8 mouse cellular contexts compared by ENCODE assay signal in genomic region chr13:100730153-100730860, GRCm38 (mm10). TPM values are rescaled to one million over a fixed set of nuclear protein-coding genes. Genes with fewer than 3 reads are reported as not detected.
DNase-seq lines count a peak whose midpoint lies in the region; ATAC-seq and TF ChIP-seq lines count a peak whose summit lies in the region.

No protein-coding gene starts in this region.

- no peak for TF ChIP-seq POLR2A in olfactory bulb, adult 2 months (IDR thresholded peaks at IDR 0.05; ENCODE audit: insufficient read depth, low read depth, low read length)

- no peaks in the 10 kb centered on the region for H3K9me3 ChIP-seq in embryonic facial prominence, embryonic 10.5 days
- no peaks in the 10 kb centered on the region for H3K9me3 ChIP-seq in hindbrain, embryonic 10.5 days
- H3K9me3 ChIP-seq in liver, embryonic 14.5 days (ENCODE audit: control insufficient read depth, low read length), result no peaks in the 10 kb centered on the region

- TF ChIP-seq CTCF in liver, embryonic 14.5 days (IDR thresholded peaks at IDR 0.05; ENCODE audit: low read depth), result no peak
- TF ChIP-seq CTCF in olfactory bulb, adult 2 months (IDR thresholded peaks at IDR 0.05; ENCODE audit: insufficient read depth, low read depth, low read length), result no peak

- H3K4me2 ChIP-seq in liver, embryonic 14.5 days (ENCODE audit: low read depth), result peak overlapping the region; percentile 84

- 1% methylated on average over 30 of the region's 30 CpGs for WGBS in embryonic facial prominence, embryonic 10.5 days
- WGBS in hindbrain, embryonic 10.5 days, result 2% methylated on average over 30 of the region's 30 CpGs
- 1% methylated on average over 30 of the region's 30 CpGs for WGBS in liver, embryonic 14.5 days (ENCODE audit: insufficient replicate concordance)
- WGBS in olfactory bulb, adult 2 months, result under 1% methylated on average over 30 of the region's 30 CpGs

- peak; percentile 14 for DNase-seq in gastrocnemius, adult 18-20 months (ENCODE audit: low spot score)
- no peak for DNase-seq in gastrocnemius, postnatal 25 days
- DNase-seq in CD4-positive helper T cell, adult 2 months (ENCODE audit: low read depth, low spot score), result peak; percentile 14
- peak; percentile 27 for DNase-seq in embryonic facial prominence, embryonic 10.5 days (ENCODE audit: low spot score)
- no peak for DNase-seq in hindbrain, embryonic 10.5 days (ENCODE audit: low spot score)
- DNase-seq in liver, embryonic 14.5 days (ENCODE audit: low read depth in 3 of 3, low spot score in 3 of 3), result no peak
- DNase-seq in right cerebral cortex, adult 2 months (ENCODE audit: low spot score in 2 of 2), result no peak

- peaks cover 45% of the 10 kb centered on the region for H3K36me3 ChIP-seq in embryonic facial prominence, embryonic 10.5 days (replicated peaks)
- H3K36me3 ChIP-seq in hindbrain, embryonic 10.5 days, result peaks cover 48% of the 10 kb centered on the region
- H3K36me3 ChIP-seq in liver, embryonic 14.5 days (replicated peaks; ENCODE audit: control insufficient read depth, insufficient read depth, low read depth), result peaks cover 7% of the 10 kb centered on the region

- peak overlapping the region; percentile 90 for H3K4me3 ChIP-seq in embryonic facial prominence, embryonic 10.5 days
- H3K4me3 ChIP-seq in hindbrain, embryonic 10.5 days, result peak overlapping the region; percentile 92
- H3K4me3 ChIP-seq in liver, embryonic 14.5 days (ENCODE audit: insufficient read depth in 1 of 2, low read depth in 2 of 2, low read length in 2 of 2), result peak overlapping the region; percentile 71 to 80
- H3K4me3 ChIP-seq in olfactory bulb, adult 2 months (ENCODE audit: insufficient read depth, low read depth, low read length), result peak overlapping the region; percentile 65

- H3K9ac ChIP-seq in liver, embryonic 14.5 days (replicated peaks), result peak overlapping the region; percentile 89

- H3K27me3 ChIP-seq in embryonic facial prominence, embryonic 10.5 days (replicated peaks; ENCODE audit: low read depth, poor library complexity, severe bottlenecking), result no peaks in the 10 kb centered on the region
- H3K27me3 ChIP-seq in hindbrain, embryonic 10.5 days (ENCODE audit: insufficient read depth, poor library complexity, severe bottlenecking), result no peaks in the 10 kb centered on the region
- H3K27me3 ChIP-seq in liver, embryonic 14.5 days (ENCODE audit: control insufficient read depth, insufficient read depth, low read length), result no peaks in the 10 kb centered on the region

- ATAC-seq in liver, embryonic 14.5 days (ENCODE audit: insufficient read depth), result peak; percentile 82

- peak overlapping the region; percentile 93 for H3K27ac ChIP-seq in embryonic facial prominence, embryonic 10.5 days (replicated peaks)
- H3K27ac ChIP-seq in hindbrain, embryonic 10.5 days, result peak overlapping the region; percentile 94
- H3K27ac ChIP-seq in liver, embryonic 14.5 days, result peak overlapping the region; percentile 64
- H3K27ac ChIP-seq in olfactory bulb, adult 2 months (ENCODE audit: insufficient read depth, low read depth, low read length), result peak overlapping the region; percentile 34; the same call in 1 of the 2 replicates

- peaks cover 13% of the 10 kb centered on the region for H3K4me1 ChIP-seq in embryonic facial prominence, embryonic 10.5 days
- H3K4me1 ChIP-seq in hindbrain, embryonic 10.5 days (replicated peaks), result peaks cover 14% of the 10 kb centered on the region
- peaks cover 10 to 15% of the 10 kb centered on the region in 2 experiments for H3K4me1 ChIP-seq in liver, embryonic 14.5 days (replicated peaks; ENCODE audit: control insufficient read depth in 2 of 2, insufficient read depth in 2 of 2, low read length in 1 of 2)
- H3K4me1 ChIP-seq in olfactory bulb, adult 2 months (ENCODE audit: control insufficient read depth, insufficient read depth, low read length), result peaks cover 3% of the 10 kb centered on the region

- TF ChIP-seq EP300 in liver, embryonic 14.5 days (IDR thresholded peaks at IDR 0.05; ENCODE audit: low read depth), result no peak

RNA-seq across cellular contexts. Expression of gene Cdk7, which starts 0.4 kb away (rescaled TPM):
- total RNA-seq in gastrocnemius, adult 18-20 months (2021), result 10 to 100 TPM; 12.1 to 13.9 TPM
- 10 to 100 TPM; 11.2 to 13.5 TPM for total RNA-seq in gastrocnemius, postnatal 25 days (2021)
- polyA plus RNA-seq in embryonic facial prominence, embryonic 10.5 days (2016; fragmentation: Nextera tagmentation; extraction: Ambion mirVana), result 114 and 119 TPM in 2 replicates
- 83.0 and 96.7 TPM in 2 replicates for polyA plus RNA-seq in hindbrain, embryonic 10.5 days (2016; fragmentation: Nextera tagmentation; extraction: Ambion mirVana)
- 11.7 and 16.6 TPM in 2 replicates for polyA plus RNA-seq in liver, embryonic 14.5 days (2012; rRNA removed)
- 36.7 and 40.2 TPM in 2 replicates for polyA plus RNA-seq in liver, embryonic 14.5 days (2014; fragmentation: Nextera tagmentation; extraction: Ambion mirVana)
- polyA plus RNA-seq in olfactory bulb, adult 2 months (2012; ENCODE audit: insufficient read depth, insufficient read length, low replicate concordance, missing spikeins), result not detected in 2 replicates

RNA-seq across cellular contexts. Expression of gene Mrps36, which starts 14.2 kb away (rescaled TPM):
- total RNA-seq in gastrocnemius, adult 18-20 months (2021), result 100 to 1,000 TPM; 133 to 143 TPM
- 100 to 1,000 TPM; 145 to 155 TPM for total RNA-seq in gastrocnemius, postnatal 25 days (2021)
- polyA plus RNA-seq in embryonic facial prominence, embryonic 10.5 days (2016; fragmentation: Nextera tagmentation; extraction: Ambion mirVana), result 124 and 129 TPM in 2 replicates
- polyA plus RNA-seq in hindbrain, embryonic 10.5 days (2016; fragmentation: Nextera tagmentation; extraction: Ambion mirVana), result 146 and 147 TPM in 2 replicates
- 33.5 and 56.1 TPM in 2 replicates for polyA plus RNA-seq in liver, embryonic 14.5 days (2012; rRNA removed)
- 135 and 150 TPM in 2 replicates for polyA plus RNA-seq in liver, embryonic 14.5 days (2014; fragmentation: Nextera tagmentation; extraction: Ambion mirVana)
- polyA plus RNA-seq in olfactory bulb, adult 2 months (2012; ENCODE audit: insufficient read depth, insufficient read length, low replicate concordance, missing spikeins), result not detected in 2 replicates

RNA-seq across cellular contexts. Expression of gene Cenph, which starts 45.4 kb away (rescaled TPM):
- total RNA-seq in gastrocnemius, adult 18-20 months (2021), result not detected
- total RNA-seq in gastrocnemius, postnatal 25 days (2021), result not detected
- 65.7 and 68.2 TPM in 2 replicates for polyA plus RNA-seq in embryonic facial prominence, embryonic 10.5 days (2016; fragmentation: Nextera tagmentation; extraction: Ambion mirVana)
- 51.5 and 57.8 TPM in 2 replicates for polyA plus RNA-seq in hindbrain, embryonic 10.5 days (2016; fragmentation: Nextera tagmentation; extraction: Ambion mirVana)
- 13.9 and 26.6 TPM in 2 replicates for polyA plus RNA-seq in liver, embryonic 14.5 days (2012; rRNA removed)
- 40.2 and 40.3 TPM in 2 replicates for polyA plus RNA-seq in liver, embryonic 14.5 days (2014; fragmentation: Nextera tagmentation; extraction: Ambion mirVana)
- polyA plus RNA-seq in olfactory bulb, adult 2 months (2012; ENCODE audit: insufficient read depth, insufficient read length, low replicate concordance, missing spikeins), result not detected in 2 replicates

RNA-seq across cellular contexts. Expression of gene Ccnb1, which starts 56.1 kb away (rescaled TPM):
- total RNA-seq in gastrocnemius, adult 18-20 months (2021), result not detected
- total RNA-seq in gastrocnemius, postnatal 25 days (2021), result 1 to 10 TPM; 1.0 to 1.2 TPM
- 411 and 420 TPM in 2 replicates for polyA plus RNA-seq in embryonic facial prominence, embryonic 10.5 days (2016; fragmentation: Nextera tagmentation; extraction: Ambion mirVana)
- 321 and 434 TPM in 2 replicates for polyA plus RNA-seq in hindbrain, embryonic 10.5 days (2016; fragmentation: Nextera tagmentation; extraction: Ambion mirVana)
- polyA plus RNA-seq in liver, embryonic 14.5 days (2012; rRNA removed), result 100 and 123 TPM in 2 replicates
- polyA plus RNA-seq in liver, embryonic 14.5 days (2014; fragmentation: Nextera tagmentation; extraction: Ambion mirVana), result 255 and 287 TPM in 2 replicates
- polyA plus RNA-seq in olfactory bulb, adult 2 months (2012; ENCODE audit: insufficient read depth, insufficient read length, low replicate concordance, missing spikeins), result not detected in 2 replicates

Comparison
In these comparisons a context has a peak if more than half of its experiments do, and no peak if none do; other contexts are left out.
1. DNase-seq: peak in gastrocnemius, adult 18-20 months (single experiment), CD4-positive helper T cell, adult 2 months (single experiment) and embryonic facial prominence, embryonic 10.5 days (single experiment); none in gastrocnemius, postnatal 25 days (single experiment), hindbrain, embryonic 10.5 days (single experiment), liver, embryonic 14.5 days (0 of 3) and right cerebral cortex, adult 2 months (0 of 2).
2. H3K27ac ChIP-seq: peak in every context shown above with its lines; median percentile 94 in hindbrain, embryonic 10.5 days; 93 in embryonic facial prominence, embryonic 10.5 days; 64 in liver, embryonic 14.5 days; 34 in olfactory bulb, adult 2 months.
3. RNA of gene Cdk7, which starts 0.4 kb away (polyA plus RNA-seq): 114 to 119 TPM in embryonic facial prominence, embryonic 10.5 days, 83.0 to 96.7 TPM in hindbrain, embryonic 10.5 days and 11.7 to 40.2 TPM in liver, embryonic 14.5 days; not detected in olfactory bulb, adult 2 months; every median in the first group is over 10 times any median in the second.
4. RNA of gene Mrps36, which starts 14.2 kb away (polyA plus RNA-seq): 146 to 147 TPM in hindbrain, embryonic 10.5 days, 33.5 to 150 TPM in liver, embryonic 14.5 days and 124 to 129 TPM in embryonic facial prominence, embryonic 10.5 days; not detected in olfactory bulb, adult 2 months; every median in the first group is over 10 times any median in the second.
5. RNA of gene Cenph, which starts 45.4 kb away (polyA plus RNA-seq): 65.7 to 68.2 TPM in embryonic facial prominence, embryonic 10.5 days, 51.5 to 57.8 TPM in hindbrain, embryonic 10.5 days and 13.9 to 40.3 TPM in liver, embryonic 14.5 days; not detected in olfactory bulb, adult 2 months; every median in the first group is over 10 times any median in the second.
6. Peak in every context shown above with its lines, with median percentiles within 50 percentile points of each other: H3K4me3 ChIP-seq.